In genomic region chr4:141559131-141559897, GRCm38 (mm10) we compare ENCODE assay signal across 8 mouse cellular contexts. TPM values are rescaled to one million over a fixed set of nuclear protein-coding genes. Genes with fewer than 3 reads are reported as not detected.
A peak's percentile ranks its signal among the peaks of the same experiment; 100 is the strongest.
DNase-seq lines count a peak whose midpoint lies in the region; ATAC-seq lines count a peak whose summit lies in the region.

No protein-coding gene starts in this region.

- peaks cover 23% of the 10 kb centered on the region for H3K4me1 ChIP-seq in hindbrain, embryonic 15.5 days (replicated peaks)

- peak overlapping the region; percentile 55 for H3K9ac ChIP-seq in hindbrain, embryonic 15.5 days

- peak; percentile 90 for DNase-seq in ZHBTc4 (ENCODE audit: low read depth, low spot score)
- DNase-seq in frontal cortex, postnatal 36 days (ENCODE audit: low spot score in 2 of 2), result peak; percentile 62 to 74
- DNase-seq in left cerebral cortex, adult 11 months (ENCODE audit: low spot score), result peak; percentile 67
- DNase-seq in lung, postnatal 36 days, result peak; percentile 89
- peak; percentile 56 for DNase-seq in retina, postnatal 7 days (ENCODE audit: low read depth, low spot score)
- peak; percentile 86 for DNase-seq in thymus, postnatal 4 days

- ATAC-seq in common myeloid progenitor, adult 5-6 weeks (replicated peaks; ENCODE audit: low read depth, poor library complexity, severe bottlenecking), result peak; percentile 83
- ATAC-seq in hindbrain, embryonic 15.5 days (ENCODE audit: low FRiP score, low read depth), result peak; percentile 77

- H3K9me3 ChIP-seq in hindbrain, embryonic 15.5 days, result no peaks in the 10 kb centered on the region

- H3K27ac ChIP-seq in hindbrain, embryonic 15.5 days (replicated peaks), result peak overlapping the region; percentile 90

- no peaks in the 10 kb centered on the region for H3K27me3 ChIP-seq in hindbrain, embryonic 15.5 days

- H3K4me2 ChIP-seq in hindbrain, embryonic 15.5 days, result peak overlapping the region; percentile 79

- H3K4me3 ChIP-seq in hindbrain, embryonic 15.5 days, result peak overlapping the region; percentile 36

- no peaks in the 10 kb centered on the region for H3K36me3 ChIP-seq in hindbrain, embryonic 15.5 days

- WGBS in hindbrain, embryonic 15.5 days, result under 1% methylated on average over 30 of the region's 30 CpGs

RNA-seq across cellular contexts. Expression of gene Spen, which starts 20.9 kb away (rescaled TPM):
- 32.7 and 43.0 TPM in 2 replicates for total RNA-seq in common myeloid progenitor, adult 5-6 weeks (2017)
- polyA plus RNA-seq in hindbrain, embryonic 15.5 days (2015; fragmentation: Nextera tagmentation; extraction: Ambion mirVana), result 15.3 and 17.1 TPM in 2 replicates

RNA-seq across cellular contexts. Expression of gene Fblim1, which starts 46.6 kb away (rescaled TPM):
- total RNA-seq in common myeloid progenitor, adult 5-6 weeks (2017), result not detected in 2 replicates
- polyA plus RNA-seq in hindbrain, embryonic 15.5 days (2015; fragmentation: Nextera tagmentation; extraction: Ambion mirVana), result 37.7 and 49.9 TPM in 2 replicates

RNA-seq across cellular contexts. Expression of gene Tmem82, which starts 59.1 kb away (rescaled TPM):
- total RNA-seq in common myeloid progenitor, adult 5-6 weeks (2017), result 0.29 and 0.32 TPM in 2 replicates
- 0.36 and 0.58 TPM in 2 replicates for polyA plus RNA-seq in hindbrain, embryonic 15.5 days (2015; fragmentation: Nextera tagmentation; extraction: Ambion mirVana)

Comparison
In these comparisons a context has a peak if more than half of its experiments do, and no peak if none do; other contexts are left out.
1. Peak in every context shown above with its lines: DNase-seq, ATAC-seq, H3K4me3 ChIP-seq and H3K27ac ChIP-seq.